Mouse (Mus musculus) cerebellum, postnatal 10 days (tissue): Measurements from ENCODE around the gene Dgkg.
A peak's percentile ranks its signal among the peaks of the same experiment; 100 is the strongest.

ENCODE experiments used
- DNase-seq, 2 experiments: peaks; one replicate each; pipeline ENCODE4 v3.0.0; 2021; ENCODE audit warnings: mixed read lengths in 2 of 2

The Dgkg gene

GRCm38 (mm10) chr16:22433944-22434343 is 223.1 kb downstream of the Dgkg start:
- peak in 1 of 2 experiments; percentile 16 for DNase-seq

- no peak for DNase-seq
Observed at GRCm38 (mm10) chr16:22431773-22432172, 225.2 kb downstream of the Dgkg start.

- no peak for DNase-seq
Observed at GRCm38 (mm10) chr16:22431335-22431734, 225.7 kb downstream of the Dgkg start.

- peak; percentile 96 to 97 for DNase-seq
Observed at GRCm38 (mm10) chr16:22430211-22430951, 226.6 kb downstream of the Dgkg start.

- DNase-seq = no peak
Observed at GRCm38 (mm10) chr16:22429377-22429776, 227.6 kb downstream of the Dgkg start.

GRCm38 (mm10) chr16:22428853-22429341 is 228.1 kb downstream of the Dgkg start:
- DNase-seq = peak; percentile 93 to 96

- DNase-seq = no peak
Observed at GRCm38 (mm10) chr16:22426866-22427265, 230.2 kb downstream of the Dgkg start.

GRCm38 (mm10) chr16:22422256-22422655 is 234.8 kb downstream of the Dgkg start:
- DNase-seq = peak; percentile 49 to 53
